10 mouse cellular contexts compared by ENCODE assay signal in the genomic region with DNA sequence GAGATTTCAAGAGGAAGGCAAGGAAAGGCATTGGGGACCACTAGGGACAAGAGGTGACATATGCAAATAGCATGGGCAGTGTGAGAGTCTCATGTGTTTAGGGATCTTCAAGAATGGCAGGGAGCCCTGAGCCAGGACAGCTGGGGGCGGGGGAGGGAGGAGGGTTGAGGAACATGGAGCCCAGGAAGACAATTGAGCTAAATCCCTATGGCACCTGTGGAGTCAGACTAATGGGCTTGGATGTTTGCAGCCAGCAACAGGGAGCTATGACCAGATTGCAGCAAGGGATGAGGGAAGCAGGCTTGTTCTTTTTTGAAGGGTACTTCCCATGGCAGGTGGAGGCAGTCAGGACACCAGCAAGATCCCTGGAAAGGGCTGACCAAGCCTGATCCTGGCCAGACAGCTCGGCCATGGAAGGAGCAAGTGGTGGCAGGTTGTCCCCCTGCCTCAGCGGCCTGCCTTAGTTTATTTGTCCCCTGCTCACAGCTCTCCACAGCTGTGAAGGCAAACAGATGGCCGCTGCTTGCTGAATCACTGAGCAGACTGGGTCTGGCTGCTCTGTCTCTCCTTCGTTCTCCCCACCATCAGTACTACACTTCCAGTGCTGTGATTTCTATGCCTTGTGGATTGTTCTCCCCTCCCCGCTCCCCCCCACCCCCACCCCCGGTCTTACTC.
DNase-seq lines count a peak whose midpoint lies in the region; ATAC-seq lines count a peak whose summit lies in the region.
"Had no signal": no experiment of that assay in that cellular context is flagged by ENCODE, and none has a peak within 500 bp of the region (broad histone marks: within the 10 kb centered on the region; RNA-seq: fewer than 3 reads in every experiment).

No protein-coding gene starts in this region.

- H3K9ac ChIP-seq in neural tube, embryonic 15.5 days (replicated peaks), result no peak overlapping the region
- H3K9ac ChIP-seq in forebrain, embryonic 12.5 days, result no peak overlapping the region
- no peak overlapping the region for H3K9ac ChIP-seq in limb, embryonic 11.5 days (ENCODE audit: low read length)

- DNase-seq in neural tube, embryonic 10.5 days (ENCODE audit: extremely low spot score, low spot score), result peak; percentile 35
- no peak for DNase-seq in limb, embryonic 11.5 days (ENCODE audit: low spot score)
- peak; percentile 44 for DNase-seq in retina, postnatal 1 day
- DNase-seq in thymus, adult 18-20 months, result no peak
- DNase-seq: kidney, postnatal 4 days; thymus, postnatal 14 days had no signal

- H3K36me3 ChIP-seq in neural tube, embryonic 15.5 days, result no peaks in the 10 kb centered on the region
- H3K36me3 ChIP-seq in forebrain, embryonic 12.5 days (replicated peaks), result no peaks in the 10 kb centered on the region
- H3K36me3 ChIP-seq in limb, embryonic 11.5 days (ENCODE audit: control insufficient read depth, insufficient read depth, low read length), result no peaks in the 10 kb centered on the region

- H3K4me2 ChIP-seq in neural tube, embryonic 15.5 days, result no peak overlapping the region
- no peak overlapping the region for H3K4me2 ChIP-seq in forebrain, embryonic 12.5 days
- H3K4me2 ChIP-seq in limb, embryonic 11.5 days (ENCODE audit: low read depth, severe bottlenecking), result no peak overlapping the region

- no peaks in the 10 kb centered on the region for H3K27me3 ChIP-seq in neural tube, embryonic 15.5 days (replicated peaks)
- no peaks in the 10 kb centered on the region for H3K27me3 ChIP-seq in forebrain, embryonic 12.5 days
- no peaks in the 10 kb centered on the region for H3K27me3 ChIP-seq in limb, embryonic 11.5 days (ENCODE audit: control insufficient read depth, insufficient read depth, low read length)

- H3K9me3 ChIP-seq in neural tube, embryonic 15.5 days (replicated peaks), result no peaks in the 10 kb centered on the region
- no peaks in the 10 kb centered on the region for H3K9me3 ChIP-seq in forebrain, embryonic 12.5 days
- H3K9me3 ChIP-seq in limb, embryonic 11.5 days (ENCODE audit: control insufficient read depth, low read length), result no peaks in the 10 kb centered on the region

- WGBS in neural tube, embryonic 15.5 days, result 14% methylated on average over 6 of the region's 7 CpGs
- WGBS in forebrain, embryonic 12.5 days, result 25% methylated on average over 7 of the region's 7 CpGs
- 34% methylated on average over 7 of the region's 7 CpGs for WGBS in limb, embryonic 11.5 days

- H3K4me1 ChIP-seq in neural tube, embryonic 15.5 days, result peaks cover 21% of the 10 kb centered on the region
- peaks cover 23% of the 10 kb centered on the region for H3K4me1 ChIP-seq in forebrain, embryonic 12.5 days
- H3K4me1 ChIP-seq in limb, embryonic 11.5 days (ENCODE audit: control insufficient read depth, insufficient read depth, low read length), result peaks cover 5% of the 10 kb centered on the region

- no peak for ATAC-seq in neural tube, embryonic 15.5 days (ENCODE audit: low FRiP score)
- no peak for ATAC-seq in forebrain, embryonic 12.5 days (ENCODE audit: low FRiP score)
- 0 out of 2 replicates have a peak, but pooled peaks have one; percentile 21 for ATAC-seq in limb, embryonic 11.5 days (ENCODE audit: insufficient number of reproducible peaks, low FRiP score, low TSS enrichment, low read depth)
- ATAC-seq in inflammation-experienced regulatory T-cells, adult 6 months, result no peak
- no peak for ATAC-seq in cerebellum, adult (ENCODE audit: insufficient number of reproducible peaks, low FRiP score, low TSS enrichment)

- H3K27ac ChIP-seq in neural tube, embryonic 15.5 days (replicated peaks), result no peak overlapping the region
- H3K27ac ChIP-seq in forebrain, embryonic 12.5 days, result peak overlapping the region; percentile 32
- no peak overlapping the region for H3K27ac ChIP-seq in limb, embryonic 11.5 days (replicated peaks; ENCODE audit: low read depth, low read length)

- no peak overlapping the region for H3K4me3 ChIP-seq in neural tube, embryonic 15.5 days (replicated peaks)
- H3K4me3 ChIP-seq in forebrain, embryonic 12.5 days (replicated peaks), result no peak overlapping the region
- H3K4me3 ChIP-seq in limb, embryonic 11.5 days (ENCODE audit: low read depth, low read length), result no peak overlapping the region

Comparison
In these comparisons a context has a peak if more than half of its experiments do, and no peak if none do; other contexts are left out.
1. DNase-seq: peak in neural tube, embryonic 10.5 days (single experiment) and retina, postnatal 1 day (single experiment); none in limb, embryonic 11.5 days (single experiment) and thymus, adult 18-20 months (0 of 2).